Mouse (Mus musculus) B cell, adult 2 months (primary cell): ENCODE results near the gene Scn8a.

Experiments
- DNase-seq, 2 experiments: peaks; one replicate each; pipeline ENCODE4 v3.0.0; 2022

Gene Scn8a

DNA sequence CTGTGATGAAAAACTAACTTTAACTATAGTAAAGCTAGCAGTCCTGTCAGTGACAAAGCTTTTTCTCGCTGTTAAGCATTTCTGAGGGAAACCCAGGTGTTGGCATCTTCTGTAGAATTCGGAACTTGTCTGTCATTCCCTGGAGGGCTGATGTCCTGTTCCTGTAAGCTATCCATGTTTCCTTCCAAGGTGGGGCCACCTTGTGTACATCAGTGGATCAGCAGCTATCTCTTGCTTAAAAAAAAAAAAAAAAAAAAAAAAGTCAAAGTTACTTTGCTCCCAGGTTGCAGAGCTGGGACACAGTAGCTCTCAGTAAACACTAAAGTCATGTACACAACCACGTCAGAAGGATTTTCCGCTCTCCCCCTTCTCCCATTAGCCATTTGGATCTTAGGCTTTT is 91.9 kb downstream of the Scn8a start:
- no peak for DNase-seq

DNA sequence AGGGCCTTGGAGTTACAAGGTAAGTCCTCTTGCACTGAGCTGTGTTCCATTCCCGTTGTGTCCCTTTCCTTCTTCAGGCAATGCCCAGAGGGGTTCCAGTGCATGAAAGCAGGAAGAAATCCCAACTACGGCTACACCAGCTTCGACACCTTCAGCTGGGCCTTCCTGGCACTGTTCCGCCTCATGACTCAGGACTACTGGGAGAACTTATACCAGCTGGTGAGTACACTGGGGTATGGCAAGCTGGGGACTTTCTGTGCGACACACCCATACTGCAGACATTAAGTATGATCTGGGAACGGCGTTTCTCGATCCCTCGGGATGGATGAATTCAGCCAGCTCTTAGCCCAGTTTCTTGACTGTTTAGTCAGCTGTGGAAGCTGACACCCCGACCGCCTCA is 101.8 kb downstream of the Scn8a start:
- DNase-seq = no peak

GRCm38 (mm10) chr15:100972795-100973194 is 103.1 kb downstream of the Scn8a start:
- DNase-seq = peak in 1 of 2 experiments; percentile 9

- DNase-seq = peak; percentile 14 to 26
Measured at GRCm38 (mm10) chr15:100974679-100975078, 105.0 kb downstream of the Scn8a start.

DNA sequence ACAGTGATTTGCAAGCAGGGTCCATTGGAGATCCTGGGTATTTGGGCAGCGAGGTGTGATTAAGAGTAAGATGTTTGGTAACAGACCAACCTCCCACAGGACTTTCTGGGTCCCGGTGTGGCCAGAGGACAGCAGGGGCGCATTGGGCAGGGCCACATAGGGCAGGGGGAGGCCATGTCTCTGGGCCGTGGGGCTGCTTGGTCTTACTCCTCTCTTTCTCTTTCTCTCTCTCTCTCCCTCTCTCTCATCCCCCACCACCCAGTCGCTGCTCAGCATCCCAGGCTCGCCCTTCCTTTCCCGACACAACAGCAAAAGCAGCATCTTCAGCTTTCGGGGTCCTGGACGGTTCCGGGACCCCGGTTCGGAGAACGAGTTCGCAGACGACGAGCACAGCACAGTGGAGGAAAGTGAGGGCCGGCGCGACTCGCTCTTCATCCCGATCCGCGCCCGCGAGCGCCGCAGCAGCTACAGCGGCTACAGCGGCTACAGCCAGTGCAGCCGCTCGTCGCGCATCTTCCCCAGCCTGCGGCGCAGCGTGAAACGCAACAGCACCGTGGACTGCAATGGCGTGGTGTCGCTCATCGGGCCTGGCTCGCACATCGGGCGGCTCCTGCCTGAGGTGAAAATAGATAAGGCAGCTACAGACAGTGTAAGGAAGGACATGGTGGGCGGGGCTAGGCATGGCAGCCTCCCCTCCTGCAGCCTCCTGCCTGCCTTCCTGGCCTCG is 113.9 kb downstream of the Scn8a start:
- peak; percentile 19 to 27 for DNase-seq

- no peak for DNase-seq
Measured at GRCm38 (mm10) chr15:100984154-100984893, 114.7 kb downstream of the Scn8a start.

DNA sequence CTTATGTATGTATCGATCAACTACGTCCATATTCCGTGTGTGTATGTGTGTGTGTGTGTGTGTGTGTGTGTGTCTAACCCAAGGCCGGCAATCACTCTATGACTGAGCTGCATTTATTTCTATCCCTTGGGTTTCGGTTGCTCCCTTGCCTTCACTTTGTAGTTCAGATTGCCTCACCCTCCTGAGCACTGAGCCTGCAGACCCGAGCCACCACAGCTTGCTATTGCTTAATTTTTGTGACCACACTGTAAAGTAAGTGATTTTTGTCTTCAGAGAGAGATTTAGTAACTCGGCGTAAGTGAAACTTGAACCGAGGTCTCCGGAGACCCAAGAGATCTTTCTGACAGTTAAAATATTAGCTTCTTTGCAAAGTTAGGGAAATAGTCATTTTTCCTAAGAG is 116.8 kb downstream of the Scn8a start:
- DNase-seq = no peak

DNA sequence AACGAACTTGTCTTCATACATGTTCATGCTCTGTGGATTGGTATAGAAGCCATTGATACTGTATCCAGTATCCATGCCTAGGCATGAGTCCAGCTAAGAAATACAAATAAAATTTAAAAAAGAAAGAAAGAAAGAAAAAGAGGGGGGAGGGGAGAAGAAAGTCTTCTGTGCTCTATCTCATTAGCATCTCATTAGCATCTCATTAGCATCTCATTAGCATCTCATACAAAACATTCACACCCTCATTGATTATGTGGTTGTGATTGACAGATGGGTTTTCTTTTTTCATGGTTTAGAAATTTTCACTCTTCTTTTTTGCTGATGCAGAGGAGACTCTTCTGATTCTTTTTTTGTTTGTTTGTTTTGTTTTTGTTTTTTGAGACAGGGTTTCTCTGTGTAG is 117.4 kb downstream of the Scn8a start:
- DNase-seq = no peak

DNA sequence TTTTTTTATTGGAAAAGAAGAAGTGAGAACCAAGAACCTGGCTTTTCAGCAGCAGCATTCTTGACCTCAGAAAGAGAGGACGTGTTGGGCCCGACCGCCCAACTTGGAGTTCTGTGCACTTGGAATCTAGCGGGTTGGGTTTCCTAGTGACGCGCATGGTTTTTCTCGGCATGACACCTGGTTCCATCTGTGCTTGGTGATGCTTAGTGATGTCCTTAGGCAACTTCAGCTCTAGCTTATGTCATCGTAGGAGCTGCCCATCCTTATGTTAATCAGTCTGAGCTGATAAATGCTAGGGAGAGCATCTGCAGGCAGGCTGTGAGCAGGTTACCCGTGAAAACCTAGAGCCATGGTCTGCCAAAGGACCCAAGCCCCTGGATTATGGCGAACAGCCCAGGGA is 120.6 kb downstream of the Scn8a start:
- DNase-seq = no peak

GRCm38 (mm10) chr15:100997090-100997489 is 127.4 kb downstream of the Scn8a start:
- DNase-seq = peak; percentile 14 to 17

DNA sequence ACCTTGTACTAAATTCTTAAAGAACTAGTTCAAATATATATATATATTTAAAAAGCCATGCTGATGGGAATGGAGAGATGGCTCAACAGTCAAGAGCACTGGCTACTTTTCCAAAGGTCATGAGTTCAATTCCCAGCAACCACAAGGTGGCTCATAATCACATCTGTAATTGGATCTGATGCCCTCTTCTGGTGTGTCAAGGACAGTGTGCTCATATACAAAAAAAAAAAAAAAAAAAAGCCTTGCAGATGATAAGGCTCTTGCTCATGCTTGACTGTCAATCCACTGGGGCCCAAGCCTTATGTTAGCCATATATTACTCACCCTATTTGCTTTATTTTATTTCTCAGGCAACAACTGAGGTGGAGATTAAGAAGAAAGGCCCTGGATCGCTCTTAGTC is 132.0 kb downstream of the Scn8a start:
- no peak for DNase-seq

- no peak for DNase-seq
Measured at GRCm38 (mm10) chr15:101002466-101002865, 132.8 kb downstream of the Scn8a start.

DNA sequence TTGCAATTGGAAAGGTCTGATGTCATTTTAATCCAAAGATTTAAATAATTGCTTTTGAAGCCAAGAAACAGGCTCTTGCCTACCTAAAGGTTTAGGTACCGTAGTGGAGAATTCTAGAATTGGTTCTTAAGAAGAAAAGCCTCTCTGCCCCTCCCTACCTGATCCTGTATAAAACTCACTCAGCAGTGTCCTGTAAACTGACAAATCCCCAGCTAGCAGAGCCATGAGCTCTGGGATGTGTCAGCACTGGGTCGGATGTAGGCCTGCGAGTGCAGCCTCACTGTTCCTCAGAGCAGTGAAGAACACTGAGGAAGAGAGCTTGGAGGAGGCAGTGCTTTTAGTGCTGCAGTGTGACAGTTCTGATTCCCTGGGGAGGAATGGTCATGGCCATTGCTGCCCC is 134.9 kb downstream of the Scn8a start:
- DNase-seq = no peak

- DNase-seq = no peak
Measured at GRCm38 (mm10) chr15:101005717-101006116, 136.1 kb downstream of the Scn8a start.

- peak in 1 of 2 experiments; percentile 6 for DNase-seq
Measured at GRCm38 (mm10) chr15:101006251-101007040, 136.8 kb downstream of the Scn8a start.

DNA sequence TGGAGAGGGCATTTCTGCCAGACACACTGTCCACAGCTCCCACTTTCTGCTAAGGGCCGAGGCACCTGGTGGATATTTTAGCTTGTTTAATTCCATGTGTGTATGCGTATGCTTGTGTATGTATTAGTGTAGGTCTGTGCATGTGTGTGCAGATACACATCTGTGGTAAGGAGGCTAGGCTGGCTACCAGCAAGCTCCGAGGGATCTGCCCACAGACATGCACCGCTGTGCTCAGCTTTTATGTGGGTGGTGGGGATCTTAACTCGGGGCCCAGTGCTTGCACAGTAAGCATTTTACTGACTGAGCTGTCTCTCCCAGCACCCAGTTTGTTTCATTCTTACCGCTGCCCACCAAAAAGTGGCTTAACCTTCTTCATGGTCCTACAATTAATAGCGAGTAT is 137.6 kb downstream of the Scn8a start:
- DNase-seq = no peak

DNA sequence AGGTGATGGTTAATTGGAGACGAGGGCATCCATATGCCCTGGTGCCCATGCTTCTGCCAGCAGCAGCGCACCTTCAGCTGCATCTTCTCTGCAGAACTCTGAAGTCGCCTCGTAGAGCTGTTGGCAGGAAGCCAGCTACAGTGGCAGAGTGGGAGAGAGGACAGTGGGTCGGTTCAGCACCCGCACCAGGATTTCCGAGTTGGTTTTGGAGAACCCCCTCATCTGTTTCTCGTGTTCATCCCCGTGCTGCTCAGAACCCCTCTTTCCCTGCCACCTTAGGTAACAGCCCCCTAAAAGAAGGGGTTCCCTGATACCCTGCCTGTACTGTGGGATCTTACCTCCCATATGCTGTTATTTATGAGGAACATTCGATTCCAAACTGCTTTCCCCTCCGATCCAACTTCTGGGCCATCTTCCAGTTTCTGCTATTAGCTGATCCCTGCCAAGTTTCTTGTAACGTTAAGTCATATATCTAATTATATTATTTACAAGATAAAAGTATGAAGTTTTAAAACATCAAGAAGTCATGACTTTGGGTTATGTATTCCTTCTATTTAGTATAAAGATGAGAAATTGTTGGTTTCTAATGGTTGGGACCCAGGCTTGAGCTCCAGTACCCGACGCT is 138.8 kb downstream of the Scn8a start:
- DNase-seq = no peak

DNA sequence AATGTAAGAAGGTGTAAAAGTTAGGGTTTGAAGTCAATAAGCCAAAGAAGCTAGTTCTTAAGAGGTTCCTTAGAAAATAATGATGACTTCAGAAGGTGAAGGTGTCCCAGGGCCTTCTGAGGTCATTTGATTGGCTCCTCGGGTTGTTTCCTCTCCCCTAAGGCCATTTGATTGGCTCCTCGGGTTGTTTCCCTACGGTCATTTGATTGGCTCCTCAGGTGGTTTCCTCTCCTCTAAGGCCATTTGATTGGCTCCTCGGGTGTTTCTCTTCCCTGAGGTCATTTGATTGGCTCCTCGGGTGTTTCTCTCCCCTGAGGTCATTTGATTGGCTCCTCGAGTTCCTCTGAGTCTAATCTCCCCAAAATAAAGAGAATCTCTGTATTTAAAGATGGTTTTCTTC is 141.7 kb downstream of the Scn8a start:
- DNase-seq = no peak

DNA sequence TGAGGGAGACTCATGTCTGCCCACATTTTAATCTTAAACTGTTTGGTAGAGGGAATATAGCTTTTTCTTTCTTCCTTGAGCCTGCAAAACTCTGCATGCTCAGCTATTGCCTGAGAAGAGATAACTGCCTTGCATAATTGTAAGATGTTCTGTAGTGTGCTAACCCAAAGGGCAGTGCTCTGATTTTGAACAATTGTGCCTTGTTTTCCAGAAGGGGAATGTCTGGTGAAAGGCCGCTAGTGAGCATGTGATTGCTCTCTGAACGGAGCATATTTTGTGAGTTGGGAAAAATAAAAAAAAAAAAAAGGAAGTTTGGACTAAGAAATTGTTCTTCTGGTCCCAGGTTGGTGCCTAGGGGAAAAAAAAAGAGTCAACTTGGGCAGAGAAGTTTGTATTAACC is 159.3 kb downstream of the Scn8a start:
- DNase-seq = no peak

- DNase-seq = peak; percentile 13 to 21
Measured at GRCm38 (mm10) chr15:101039651-101040050, 170.0 kb downstream of the Scn8a start.

GRCm38 (mm10) chr15:101041966-101042365 is 172.3 kb downstream of the Scn8a start:
- no peak for DNase-seq

DNA sequence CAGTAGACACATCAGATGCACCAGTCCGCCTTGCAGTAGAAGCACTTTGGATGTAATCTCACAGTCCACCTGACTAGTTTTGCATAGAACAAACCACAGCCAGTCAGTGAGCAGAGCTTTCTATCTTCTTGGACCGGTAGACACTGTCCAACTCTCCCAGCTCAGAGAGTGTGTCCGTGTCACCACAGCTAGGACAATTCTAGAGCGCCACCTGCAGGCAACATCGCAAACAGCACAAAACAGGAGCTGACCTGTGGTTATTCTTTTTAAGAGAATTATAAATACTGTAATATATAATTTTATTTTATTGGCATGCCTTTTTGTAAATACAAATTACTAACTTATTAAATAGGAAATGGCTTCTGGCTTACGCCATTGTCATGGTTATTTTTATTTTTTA is 173.0 kb downstream of the Scn8a start:
- DNase-seq = peak; percentile 55 to 60

- no peak for DNase-seq
Measured at GRCm38 (mm10) chr15:101044531-101044930, 174.9 kb downstream of the Scn8a start.
